Mouse (Mus musculus) liver, adult 2 months (tissue): ENCODE measurements at regions not wholly inside any gene's neighbourhood (a gene's known extent, or its start where the extent isn't known, plus 50 kb on each side); places are given as distances from the start of the nearest gene placed in this dataset.

Experiments used
- CTCF ChIP-seq: fragments of 200-500 bp; IDR thresholded peaks from 2 replicates; pipeline ENCODE4 v1.5.1; 2011; ENCODE audit warnings: low read depth, low read length, control low read depth
- POLR2A ChIP-seq: fragments of 200-500 bp; IDR thresholded peaks from 2 replicates; pipeline ENCODE4 v1.6.1; 2011; ENCODE audit warnings: low read length, control low read depth; ENCODE audit not compliant: insufficient read depth; ENCODE audit errors: extremely low read depth

DNA sequence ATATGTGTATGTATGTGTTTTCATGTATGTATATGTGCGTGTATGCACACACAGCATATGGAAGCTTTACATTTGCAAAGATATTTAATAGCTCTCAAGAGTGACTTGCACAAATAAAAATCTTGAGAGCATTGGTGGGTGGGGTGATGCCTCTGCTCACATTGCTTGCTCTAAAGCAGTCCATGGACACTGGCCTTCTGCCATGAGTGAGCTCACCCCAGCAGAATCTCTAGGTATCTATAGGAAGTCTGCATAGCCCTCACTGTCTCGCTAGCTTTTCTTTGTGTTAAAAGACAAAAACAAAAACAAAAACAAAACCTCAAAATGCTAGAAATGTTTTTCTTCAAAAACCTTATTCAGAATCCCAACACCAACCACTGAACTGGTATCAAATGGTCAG, 87.8 kb upstream of the Cabcoco1 start:
- TF ChIP-seq POLR2A (no peak), CTCF (no peak)
